Mouse (Mus musculus) urinary bladder, postnatal 25 days (tissue): Measurements from ENCODE around the gene Plekhm1.
"Not testable (repeated sequence)": the region's sequence is repeated elsewhere in the genome, so short reads cannot be mapped to it uniquely, and the experiment has no call there.

Experiments used
- DNase-seq: peaks from one replicate; pipeline ENCODE4 v3.0.0; 2022; ENCODE audit warnings: low spot score

The Plekhm1 gene

DNA sequence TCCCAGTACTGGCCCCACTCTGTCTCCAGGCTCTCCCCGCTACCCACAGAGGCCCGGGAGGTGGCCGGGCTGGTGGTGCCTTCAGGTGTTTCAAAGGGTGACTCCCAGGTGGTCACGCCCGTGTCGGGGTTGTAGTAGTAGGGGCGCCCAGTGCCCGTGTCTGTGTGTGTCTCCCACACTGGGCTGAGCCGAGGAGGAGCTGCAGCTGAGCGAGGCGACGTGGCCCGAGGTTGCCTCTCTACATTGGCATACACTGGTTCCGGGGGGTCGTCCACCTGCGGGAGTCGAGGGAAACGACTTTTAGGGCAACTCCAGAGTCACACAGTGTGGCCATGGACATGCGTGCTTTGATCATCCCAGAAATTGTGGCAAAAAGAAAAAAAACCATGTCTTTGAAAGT is 72.4 kb downstream of the Plekhm1 start:
- no peak for DNase-seq

- DNase-seq: no peak
Measured at GRCm38 (mm10) chr11:103339414-103340119, 72.9 kb downstream of the Plekhm1 start.

- DNase-seq: no peak
Measured at GRCm38 (mm10) chr11:103338671-103339070, 73.8 kb downstream of the Plekhm1 start.

GRCm38 (mm10) chr11:103338119-103338518 is 74.4 kb downstream of the Plekhm1 start:
- no peak for DNase-seq

DNA sequence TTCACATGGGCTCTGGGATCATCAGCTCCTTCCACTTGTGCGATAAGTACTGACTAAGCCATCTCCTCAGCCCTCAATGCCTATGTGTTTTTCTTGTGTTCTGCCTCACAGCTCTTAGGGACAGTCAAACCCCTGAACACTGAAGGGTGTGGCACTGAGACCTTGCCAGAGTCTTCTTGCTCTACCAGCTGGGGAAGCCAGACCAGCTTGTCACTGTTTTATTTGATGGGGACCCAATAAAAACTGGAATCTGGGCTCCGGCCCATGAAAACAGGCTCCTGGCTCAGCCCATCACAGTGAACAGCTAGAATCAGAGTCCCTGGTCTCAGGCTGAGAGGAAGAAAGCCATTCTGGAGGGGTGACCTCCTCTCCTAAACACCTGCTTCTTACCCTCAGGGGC is 75.3 kb downstream of the Plekhm1 start:
- peak; percentile 42 for DNase-seq

DNA sequence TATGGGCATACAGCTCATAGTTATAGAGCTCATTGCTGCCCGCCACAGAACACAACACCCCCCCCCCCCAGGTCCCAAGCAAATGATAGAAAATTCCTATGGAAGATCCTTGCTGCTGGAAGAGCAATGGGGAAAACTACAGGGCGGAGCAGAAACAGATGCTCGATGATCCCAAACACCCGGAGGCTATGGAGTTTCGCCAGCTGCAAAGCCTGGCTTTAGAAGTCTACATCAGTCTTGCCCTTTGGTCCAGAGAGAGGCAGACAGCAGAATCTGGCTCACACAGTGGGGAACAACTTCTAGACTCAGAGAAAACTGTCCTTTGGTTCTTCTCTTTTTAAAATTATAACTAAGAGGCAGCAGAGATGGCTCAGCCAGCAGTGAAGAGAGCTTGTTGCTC is 76.9 kb downstream of the Plekhm1 start:
- no peak for DNase-seq

- peak; percentile 60 for DNase-seq
Measured at GRCm38 (mm10) chr11:103334925-103335324, 77.6 kb downstream of the Plekhm1 start.

DNA sequence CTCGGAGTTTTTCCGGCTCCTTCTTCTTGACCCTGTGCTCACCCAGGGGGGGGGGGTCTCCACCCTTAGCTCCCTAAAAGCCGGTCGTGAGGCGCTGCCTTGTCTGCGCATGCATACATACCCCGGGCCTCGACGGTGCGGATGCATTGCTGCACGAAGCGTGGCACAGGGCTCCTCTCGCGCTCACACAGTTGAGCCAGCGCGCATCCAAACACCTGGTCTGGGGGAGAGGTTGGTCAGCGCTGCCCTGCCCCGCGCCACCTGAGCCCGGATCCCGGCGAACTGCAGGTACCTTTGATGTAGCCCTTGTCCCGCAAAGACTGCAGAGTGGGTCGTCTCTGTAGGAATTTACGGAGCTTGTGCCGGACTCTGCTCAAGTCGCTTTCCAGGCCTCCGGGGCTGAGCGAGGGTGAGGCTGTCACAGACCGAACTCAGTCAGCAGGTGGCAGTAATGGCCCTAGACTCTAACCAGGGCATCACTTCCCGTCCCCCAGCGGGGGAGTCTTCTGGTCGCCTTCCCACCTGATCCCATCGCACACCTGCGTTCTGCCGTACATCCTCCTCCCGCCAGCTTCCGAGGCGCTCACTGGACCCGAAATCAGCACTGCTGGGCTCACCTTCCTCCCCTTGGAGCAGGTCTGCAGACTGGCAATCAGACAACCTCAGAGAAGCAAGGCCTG is 78.6 kb downstream of the Plekhm1 start:
- DNase-seq: peak; percentile 50

- no peak for DNase-seq
Measured at GRCm38 (mm10) chr11:103332890-103333651, 79.4 kb downstream of the Plekhm1 start.

GRCm38 (mm10) chr11:103332186-103332889 is 80.1 kb downstream of the Plekhm1 start:
- DNase-seq: peak; percentile 80

- DNase-seq: no peak
Measured at GRCm38 (mm10) chr11:103331502-103332185, 80.8 kb downstream of the Plekhm1 start.

DNA sequence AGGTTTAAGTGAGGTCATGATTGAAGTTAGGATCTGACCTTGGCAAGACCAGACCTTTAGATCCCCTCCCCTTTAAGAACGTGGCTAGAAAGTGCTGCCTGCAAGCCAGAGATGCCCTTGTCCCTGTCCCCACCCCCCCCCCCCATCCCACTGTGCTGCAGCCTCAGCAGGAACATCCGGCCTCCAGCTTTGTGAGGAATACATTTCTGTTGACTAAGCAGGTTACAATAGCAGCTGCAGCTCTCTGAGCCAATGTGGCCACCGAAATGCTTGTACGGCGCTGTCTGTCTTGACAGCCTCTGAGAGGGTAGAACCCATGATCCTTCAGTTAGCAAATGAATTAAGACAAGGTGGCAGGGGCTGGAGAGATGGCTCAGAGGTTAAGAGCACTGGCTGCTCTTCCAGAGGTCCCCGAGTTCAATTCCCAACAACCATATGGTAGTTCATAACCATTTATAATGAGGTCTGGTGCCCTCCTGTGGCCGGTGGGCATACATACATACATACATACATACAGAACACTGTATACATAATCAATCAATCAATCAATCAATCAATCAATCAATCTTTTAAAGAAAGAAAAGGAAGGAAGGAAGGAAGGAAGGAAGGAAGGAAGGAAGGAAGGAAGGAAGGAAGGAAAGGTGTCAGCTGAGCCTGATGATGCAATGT is 81.7 kb downstream of the Plekhm1 start:
- no peak for DNase-seq

DNA sequence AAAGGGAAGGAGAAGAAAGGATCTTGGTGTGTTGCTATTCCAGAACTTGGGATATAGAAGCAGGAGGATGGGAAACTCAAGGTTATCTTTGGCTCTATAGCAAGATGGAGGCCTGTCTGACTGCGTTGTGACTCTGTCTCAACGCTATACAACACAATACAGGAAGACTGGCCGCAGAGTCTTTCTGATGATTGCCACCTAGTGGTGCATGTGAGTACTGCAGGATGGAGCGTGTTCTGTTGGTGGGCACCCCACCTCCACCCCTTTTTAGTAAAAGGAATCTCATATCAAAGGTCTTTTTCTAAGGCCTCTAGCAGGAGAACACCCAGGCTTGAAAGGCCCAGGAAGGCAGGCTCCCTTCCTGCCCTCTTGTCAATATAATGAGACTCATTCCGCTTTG is 85.5 kb downstream of the Plekhm1 start:
- DNase-seq: peak; percentile 78

GRCm38 (mm10) chr11:103325172-103325571 is 87.3 kb downstream of the Plekhm1 start:
- peak; percentile 72 for DNase-seq

GRCm38 (mm10) chr11:103324723-103325122 is 87.8 kb downstream of the Plekhm1 start:
- DNase-seq: no peak

DNA sequence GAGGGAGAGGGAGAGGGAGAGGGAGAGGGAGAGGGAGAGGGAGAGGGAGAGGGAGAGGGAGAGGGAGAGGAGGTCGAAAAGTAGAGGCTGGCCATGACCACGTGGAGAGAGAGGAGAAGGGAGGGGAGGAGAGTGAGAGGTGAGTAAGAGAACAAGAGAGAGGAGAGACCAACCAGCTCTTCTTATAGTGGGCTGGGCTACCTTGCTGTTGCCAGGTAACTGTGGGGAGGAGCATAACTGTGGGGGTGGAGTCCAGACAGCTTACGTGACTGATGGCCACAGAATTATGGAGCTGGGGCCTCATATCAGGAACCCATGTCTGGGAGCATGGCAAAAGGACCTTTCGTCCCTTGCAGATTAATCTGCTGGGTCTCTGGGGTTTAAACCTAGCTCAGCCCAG is 89.7 kb downstream of the Plekhm1 start:
- not testable (repeated sequence) for DNase-seq

GRCm38 (mm10) chr11:103320646-103321045 is 91.8 kb downstream of the Plekhm1 start:
- no peak for DNase-seq

GRCm38 (mm10) chr11:103320196-103320595 is 92.3 kb downstream of the Plekhm1 start:
- no peak for DNase-seq

- no peak for DNase-seq
Measured at GRCm38 (mm10) chr11:103318042-103318441, 94.4 kb downstream of the Plekhm1 start.

DNA sequence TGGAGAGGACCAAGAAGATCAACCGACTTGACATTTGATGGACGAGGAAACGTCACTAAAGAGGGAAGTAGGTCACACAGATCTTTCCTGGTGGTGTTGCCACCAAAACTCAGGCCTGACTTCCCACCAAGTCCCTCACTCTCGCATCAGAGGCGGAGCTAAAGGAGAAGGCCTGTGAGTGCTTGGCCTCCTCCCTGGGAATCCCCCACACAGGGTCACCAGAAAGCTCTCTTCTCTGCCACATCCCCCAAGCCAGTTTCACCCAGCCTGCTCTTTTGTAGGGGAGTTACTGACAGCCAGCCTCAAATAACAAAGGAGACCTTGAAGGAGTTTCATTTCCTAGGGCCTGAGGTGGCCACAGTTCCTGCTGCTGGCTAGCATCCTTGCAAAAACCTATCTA is 97.1 kb downstream of the Plekhm1 start:
- no peak for DNase-seq

DNA sequence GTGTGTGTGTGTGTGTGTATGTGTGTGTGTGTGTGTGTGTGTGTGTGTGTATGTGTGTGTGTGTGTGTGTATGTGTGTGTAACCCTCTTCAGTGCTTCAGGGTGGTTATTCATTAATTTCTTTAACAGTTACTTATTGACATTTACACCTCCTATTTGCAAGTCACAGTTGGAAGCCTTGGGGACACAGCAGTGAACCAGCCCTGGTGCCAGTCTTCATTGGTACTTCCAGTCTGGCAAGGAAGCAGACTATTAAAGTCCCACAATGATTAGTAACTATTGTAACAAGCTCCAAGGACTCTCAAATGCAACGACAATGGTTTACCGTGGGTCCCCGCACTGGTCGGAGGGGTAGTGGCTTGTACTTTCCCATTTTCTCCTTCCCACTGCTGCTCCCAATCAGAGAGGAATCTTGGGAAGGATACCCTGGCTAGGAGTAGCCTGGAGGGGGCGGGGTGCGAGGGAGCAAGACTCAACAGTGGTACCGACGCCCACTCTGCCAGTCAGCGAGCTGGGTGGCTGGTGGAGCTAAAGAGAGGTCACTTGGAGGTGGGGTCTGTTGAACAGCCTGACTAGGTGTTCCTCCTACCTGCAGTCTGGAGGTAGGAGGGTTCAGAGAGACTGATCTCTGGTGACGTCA is 97.6 kb downstream of the Plekhm1 start:
- DNase-seq: no peak
